Mouse (Mus musculus): ENCODE data around the gene Apex2.
A peak's percentile ranks its signal among the peaks of the same experiment; 100 is the strongest.
"Not testable (repeated sequence)": the region's sequence is repeated elsewhere in the genome, so short reads cannot be mapped to it uniquely, and the experiment has no call there.

Apex2 gene

GRCm38 (mm10) chrX:150589696-150590095 is at the start of gene Apex2:
Apex2 (minus strand) TSS chrX:150589868.
- DNase-seq = no peak

DNA sequence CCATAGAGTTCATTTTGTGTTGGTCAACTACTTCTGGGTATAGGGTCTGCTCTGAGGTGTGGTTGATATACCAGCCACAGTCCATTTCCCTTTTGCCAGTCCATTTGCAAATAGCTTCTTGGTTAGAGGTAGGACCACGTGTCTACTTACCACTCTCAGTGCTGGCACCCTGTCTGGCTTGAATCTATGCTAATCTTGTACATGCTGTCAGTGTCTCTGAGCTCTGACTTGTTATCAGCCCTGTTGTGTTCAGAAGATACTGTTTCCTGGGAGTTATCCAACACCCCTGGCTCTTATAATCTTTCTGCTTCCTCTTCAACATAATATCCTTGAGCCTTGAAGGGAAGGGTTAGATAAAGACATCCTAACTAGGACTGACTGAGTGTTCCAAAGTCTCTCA is 46.8 kb upstream of the Apex2 start:
- DNase-seq = no peak

GRCm38 (mm10) chrX:150598882-150599281 is 9.2 kb upstream of the Apex2 start:
- no peak for DNase-seq

GRCm38 (mm10) chrX:150595016-150595760 is 5.5 kb upstream of the Apex2 start:
- DNase-seq = no peak

DNA sequence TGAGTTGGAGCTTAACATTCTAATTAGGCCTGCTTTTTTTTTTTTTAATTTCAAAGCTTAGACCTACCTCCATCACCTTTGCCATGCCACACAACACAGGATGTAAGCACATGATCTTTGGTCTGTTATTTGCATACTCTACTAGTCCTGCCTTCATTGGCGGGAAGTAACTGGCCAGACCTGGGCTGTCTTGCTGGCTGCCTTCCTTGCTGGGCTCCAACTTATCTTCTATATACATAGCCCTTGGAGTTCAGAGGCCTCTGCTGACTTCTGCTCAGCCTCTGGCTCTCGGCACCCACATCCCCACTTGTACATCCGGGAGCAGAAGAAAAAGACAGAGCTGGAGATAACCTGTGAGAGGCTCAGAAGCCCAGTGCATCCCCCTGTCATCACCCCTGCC is 4.5 kb upstream of the Apex2 start:
- no peak for DNase-seq

DNA sequence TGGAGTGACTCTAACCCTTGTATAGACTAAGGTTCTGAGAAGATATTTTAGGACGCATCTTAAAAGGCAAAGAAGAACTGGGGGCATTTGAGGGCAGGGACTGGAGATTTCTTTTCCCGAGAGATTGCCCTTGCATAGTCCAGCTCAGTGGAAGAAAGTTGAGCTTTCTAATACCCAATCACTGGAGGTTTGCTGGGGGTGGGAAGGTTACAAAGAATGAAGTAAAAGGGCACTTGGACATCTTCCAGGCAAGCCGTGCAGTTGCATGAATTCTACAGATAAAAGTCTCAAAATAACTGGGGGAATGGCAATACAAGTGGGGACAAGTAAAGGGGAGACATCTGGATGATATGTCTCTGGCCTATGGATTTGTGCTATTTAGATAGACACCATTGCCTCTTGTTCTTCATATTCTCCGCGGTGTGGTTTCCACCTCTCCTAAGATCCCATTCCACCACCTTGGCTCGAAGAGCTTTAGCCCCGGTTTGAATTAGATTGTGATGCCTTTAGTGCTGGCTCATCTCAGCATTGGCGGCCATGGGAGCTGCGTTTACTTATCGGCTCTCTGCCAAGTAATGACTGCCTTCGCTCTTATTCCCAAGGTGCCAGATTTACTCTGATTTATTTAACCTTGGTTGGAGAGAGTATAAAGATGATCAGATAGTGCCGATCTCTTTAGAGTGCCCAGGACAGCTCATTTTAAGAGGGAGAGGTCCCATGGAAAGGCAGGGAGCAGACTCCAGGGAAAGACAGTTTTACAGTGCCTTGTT is 3.8 kb upstream of the Apex2 start:
- DNase-seq = no peak

DNA sequence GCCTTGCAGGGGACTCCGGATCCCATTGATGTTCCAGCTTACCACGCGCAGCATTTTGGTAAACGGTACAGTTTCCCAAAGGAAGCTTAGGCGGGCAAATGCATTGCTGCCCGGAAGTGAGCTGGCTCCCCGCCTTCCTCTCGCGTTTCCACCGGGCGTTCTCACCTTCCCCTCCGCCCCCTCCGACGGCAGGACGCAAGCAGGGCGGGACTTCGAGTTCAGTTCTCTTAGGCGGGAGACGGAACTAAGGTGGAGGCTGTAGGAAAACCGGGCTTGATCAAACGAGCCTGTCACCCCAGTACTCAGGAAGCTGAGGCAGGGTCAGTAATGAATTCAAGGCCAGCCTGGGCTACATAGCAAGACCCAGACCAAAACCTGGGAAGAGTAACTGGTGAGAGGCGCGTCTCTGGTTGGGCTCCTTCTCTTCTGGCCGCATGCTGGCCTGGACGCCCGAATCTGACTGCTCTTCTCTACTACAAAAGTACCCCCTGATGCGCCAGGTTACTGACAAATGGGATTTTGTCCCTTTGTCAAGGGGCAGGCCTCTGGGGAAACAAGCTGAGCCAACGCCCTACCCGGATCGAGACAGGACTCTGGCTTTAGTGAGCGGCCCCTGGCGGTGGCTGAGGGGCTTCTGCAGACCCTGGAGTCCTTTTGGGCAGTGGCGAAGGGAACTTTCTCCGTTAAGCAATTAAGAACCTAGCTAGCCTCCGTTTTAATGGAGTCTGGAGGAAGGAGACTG is 1.5 kb downstream of the Apex2 start, which contains the start of gene Pfkfb1:
Gene Pfkfb1, plus strand, starts transcription at position 207 of the 742 bp plus-strand sequence.
- peak; percentile 82 for DNase-seq

DNA sequence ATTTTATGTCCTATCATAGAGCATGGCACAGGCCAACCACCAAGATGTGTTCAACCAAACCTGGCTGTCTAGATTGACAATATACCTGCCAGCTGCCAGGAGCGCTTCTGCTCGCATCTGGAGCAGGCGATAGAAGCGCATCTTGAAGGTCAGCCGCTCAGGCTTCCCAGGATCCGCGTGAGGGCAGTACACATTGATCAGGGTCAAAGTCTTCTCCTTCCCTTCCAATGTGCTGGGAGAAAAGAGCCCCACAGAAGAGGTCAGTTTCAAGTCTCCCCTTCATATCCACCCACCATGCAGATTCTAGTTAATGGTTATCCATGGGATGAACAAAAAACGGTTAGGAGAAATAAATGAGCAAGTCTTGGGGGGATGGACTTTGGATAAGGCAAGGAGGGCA is 4.6 kb downstream of the Apex2 start:
- DNase-seq = no peak

GRCm38 (mm10) chrX:150581921-150582320 is 7.7 kb downstream of the Apex2 start:
- no peak for DNase-seq

GRCm38 (mm10) chrX:150564644-150565357 is 24.9 kb downstream of the Apex2 start:
- no peak for DNase-seq

DNA sequence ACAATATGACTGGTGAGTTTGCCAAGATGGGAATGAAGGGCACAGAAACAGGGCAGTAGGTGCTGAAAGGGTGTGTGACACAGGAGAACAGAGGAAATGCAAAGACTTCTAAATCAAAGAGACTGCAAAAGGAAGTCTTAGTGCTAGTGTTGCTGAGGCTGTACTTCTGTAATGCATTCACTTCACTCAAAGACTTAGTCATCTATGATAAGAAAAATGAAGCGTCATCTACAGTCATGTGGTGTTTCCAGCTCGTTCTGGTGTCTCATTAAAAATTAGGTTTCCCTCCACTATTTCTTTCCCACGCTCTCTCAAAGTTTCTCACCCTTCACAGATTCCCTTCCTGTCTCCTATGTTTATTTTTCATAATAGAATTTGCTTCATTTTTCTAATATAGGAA is 35.6 kb downstream of the Apex2 start:
- DNase-seq = no peak

- no peak for DNase-seq
Measured at GRCm38 (mm10) chrX:150551986-150552385, 37.7 kb downstream of the Apex2 start.

- no peak for DNase-seq
Measured at GRCm38 (mm10) chrX:150549639-150550038, 40.0 kb downstream of the Apex2 start.

- DNase-seq = no peak
Measured at GRCm38 (mm10) chrX:150547239-150547638, 42.4 kb downstream of the Apex2 start, which contains the start of gene Alas2. Alas2 (plus strand) TSS chrX:150547375.

DNA sequence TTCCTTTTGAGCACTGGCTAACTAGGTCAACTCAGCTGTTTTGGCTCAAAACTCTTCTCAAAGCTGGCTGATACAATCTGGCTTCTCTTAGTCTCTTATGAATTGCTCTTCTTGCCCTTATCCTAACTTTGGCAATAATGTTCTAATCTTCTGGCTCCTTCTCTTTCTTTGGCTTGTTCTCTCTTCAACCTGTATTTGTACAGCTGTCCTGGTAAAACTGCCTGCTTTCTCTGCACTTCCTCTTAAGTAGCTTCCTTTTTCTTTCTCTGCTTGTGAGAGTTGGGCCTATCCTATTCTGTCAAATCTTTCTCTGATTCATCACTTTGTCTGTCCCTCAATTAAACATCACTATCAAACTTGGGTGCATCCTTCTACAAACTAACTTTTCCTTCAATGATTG is 48.0 kb downstream of the Apex2 start:
- no peak for DNase-seq

DNA sequence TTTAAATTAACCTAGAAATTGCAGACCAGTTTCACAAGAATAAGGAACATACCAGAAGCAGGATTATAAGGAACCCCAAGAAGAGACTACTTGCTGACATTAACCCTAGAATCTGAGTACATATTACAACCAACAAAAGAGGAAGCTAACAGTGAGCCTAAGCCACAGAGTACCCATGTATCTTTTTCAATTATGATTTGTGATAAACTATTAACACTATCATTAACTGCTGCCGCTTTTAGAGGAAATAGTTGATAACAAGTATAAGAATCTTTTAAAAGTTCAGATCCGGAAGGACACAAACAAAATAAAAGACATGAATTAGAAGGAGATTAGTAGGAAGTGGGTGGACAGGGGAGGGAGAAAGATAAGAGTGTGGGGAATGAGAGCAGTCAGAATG is 49.6 kb downstream of the Apex2 start:
- DNase-seq = no peak

DNA sequence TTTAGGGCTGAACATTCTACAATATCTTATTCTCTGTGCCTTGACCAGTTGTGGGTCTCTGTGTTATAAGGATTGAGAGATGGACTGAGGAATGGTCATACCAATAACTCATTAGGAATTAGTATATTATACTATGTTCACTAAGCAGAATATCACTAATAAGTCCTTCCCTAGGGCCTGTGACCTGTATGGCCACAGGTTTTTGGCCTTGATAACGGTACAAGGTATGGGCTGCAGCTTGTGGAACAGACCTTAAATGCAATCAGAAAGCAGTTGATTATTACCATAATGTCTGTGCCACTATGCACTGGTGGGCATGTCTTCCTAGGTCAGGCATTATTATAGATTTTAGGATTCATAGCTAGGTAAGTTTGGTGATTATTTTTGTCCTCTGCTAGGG is 73.2 kb downstream of the Apex2 start:
- no peak for DNase-seq

DNA sequence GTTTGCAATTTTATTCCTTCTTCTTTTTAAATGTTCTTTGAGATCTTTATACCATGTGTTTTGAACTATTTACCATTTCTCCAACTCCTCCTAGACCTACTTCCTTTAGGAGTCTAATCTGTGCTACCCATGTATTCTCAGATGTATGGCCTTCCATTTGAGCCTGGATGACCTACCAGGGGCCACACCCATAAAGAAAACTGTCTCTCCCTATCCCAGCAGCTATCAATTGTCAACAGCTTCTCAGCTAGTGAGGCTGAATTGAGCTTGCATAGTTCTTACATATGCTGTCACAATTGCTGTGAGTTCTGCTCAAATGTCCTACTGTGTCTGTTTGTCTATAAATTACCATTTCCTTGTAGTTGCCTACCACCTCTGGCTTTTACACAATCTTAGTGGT is 73.7 kb downstream of the Apex2 start:
- no peak for DNase-seq

DNA sequence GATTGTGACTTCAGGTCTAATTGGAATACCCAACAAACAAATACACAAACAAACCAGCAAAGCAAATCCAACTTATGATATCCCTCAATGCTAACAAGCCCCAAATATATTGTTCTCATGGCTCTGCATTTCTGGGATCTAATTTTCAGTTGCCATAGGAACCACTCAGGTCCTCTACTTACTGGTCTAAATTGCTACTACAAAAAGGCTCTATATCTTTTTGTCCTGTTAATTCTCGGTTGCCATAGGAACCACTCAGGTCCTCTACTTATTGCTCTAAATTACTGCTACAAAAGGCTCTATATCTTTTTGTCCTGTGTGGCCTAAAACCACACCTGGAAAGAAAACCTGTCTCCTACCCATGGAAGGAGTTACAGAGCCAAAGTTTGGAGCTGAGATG is 75.5 kb downstream of the Apex2 start:
- DNase-seq = no peak

GRCm38 (mm10) chrX:150511274-150511673 is 78.4 kb downstream of the Apex2 start:
- no peak for DNase-seq

DNA sequence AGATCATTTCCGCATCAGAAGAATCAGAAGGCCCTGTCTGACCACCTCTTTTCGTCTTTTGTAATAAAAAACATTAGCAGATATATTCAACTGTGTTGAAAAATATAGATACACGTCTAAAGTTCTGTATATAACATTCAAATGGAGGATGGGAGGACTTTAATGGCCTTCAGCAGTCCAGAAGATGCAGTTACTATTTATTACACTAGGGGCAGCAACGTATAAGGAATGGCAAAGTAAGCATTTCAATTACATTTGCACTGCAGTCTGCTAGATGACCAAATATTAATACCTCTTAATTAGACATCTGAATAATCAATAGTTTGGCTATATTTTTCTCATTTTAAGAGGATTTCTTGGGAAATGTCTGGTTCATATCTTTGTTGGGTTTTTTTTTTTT is 79.0 kb downstream of the Apex2 start:
- peak; percentile 11 for DNase-seq

- no peak for DNase-seq
Measured at GRCm38 (mm10) chrX:150508696-150509095, 81.0 kb downstream of the Apex2 start.

DNA sequence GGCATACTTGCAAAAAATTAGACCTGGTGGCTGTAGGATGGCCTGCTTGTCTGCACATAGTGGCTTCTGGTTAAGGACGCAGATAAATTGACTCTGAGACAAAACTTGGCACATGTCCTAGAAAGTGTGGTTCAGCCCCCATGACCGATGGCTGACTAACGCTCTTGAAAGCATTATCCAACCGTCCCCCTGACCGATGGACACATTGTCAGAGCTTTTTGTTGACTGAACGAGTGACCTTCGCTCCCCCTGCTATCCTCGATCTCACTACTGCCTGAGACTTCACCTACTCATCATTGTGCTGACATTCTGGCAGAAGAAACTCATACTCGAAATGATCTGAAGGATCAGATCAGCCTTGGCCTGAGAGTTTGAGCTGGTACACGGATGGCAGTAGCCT is 101.9 kb downstream of the Apex2 start:
- DNase-seq = not testable (repeated sequence)

Data from lung, postnatal 14 days (tissue).